11 mouse cellular contexts compared by ENCODE assay signal in the genomic region with DNA sequence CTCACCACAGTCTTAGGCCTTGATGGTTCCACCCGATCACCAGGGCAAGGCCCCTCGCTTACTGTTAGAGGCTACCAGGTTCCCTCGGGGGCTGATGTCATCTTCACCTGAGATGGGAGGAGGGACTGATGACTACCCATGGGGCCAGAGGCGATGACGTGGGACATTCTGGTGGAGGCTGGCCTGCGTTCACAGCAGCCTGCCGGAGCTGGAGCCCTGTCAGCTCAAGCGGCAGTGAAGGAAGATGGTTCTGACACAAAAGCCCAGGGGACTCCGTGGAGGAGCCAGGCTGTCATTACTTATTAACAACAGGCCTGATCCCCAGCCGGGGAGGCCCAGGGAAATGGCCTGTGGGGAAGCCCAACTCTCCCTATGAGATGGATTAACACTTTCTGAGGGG.
DNase-seq lines count a peak whose midpoint lies in the region; ATAC-seq and TF ChIP-seq lines count a peak whose summit lies in the region.
"Had no signal": no experiment of that assay in that cellular context is flagged by ENCODE, and none has a peak within 500 bp of the region (broad histone marks: within the 10 kb centered on the region; RNA-seq: fewer than 3 reads in every experiment).

No protein-coding gene starts in this region.

- H3K79me2 ChIP-seq in CH12.LX (replicated peaks; ENCODE audit: control insufficient read depth, extremely low read depth, insufficient read depth, poor library complexity, severe bottlenecking): no peaks in the 10 kb centered on the region

- H3K9me3 ChIP-seq in CH12.LX (replicated peaks; ENCODE audit: low read length): no peaks in the 10 kb centered on the region
- no peaks in the 10 kb centered on the region for H3K9me3 ChIP-seq in hindbrain, embryonic 13.5 days
- H3K9me3 ChIP-seq in liver, embryonic 15.5 days (replicated peaks): no peaks in the 10 kb centered on the region
- H3K9me3 ChIP-seq: liver, embryonic 13.5 days had no signal

- ATAC-seq in hindbrain, embryonic 13.5 days (ENCODE audit: low FRiP score): peak; percentile 57
- ATAC-seq in liver, embryonic 15.5 days (ENCODE audit: insufficient read depth): no peak

- no peak for TF ChIP-seq CTCF in CH12.LX (conservative IDR thresholded peaks at IDR 0.05 in 1 of 2, IDR thresholded peaks at IDR 0.05 in 1 of 2; ENCODE audit: low read depth in 2 of 2, low read length in 2 of 2)
- TF ChIP-seq CTCF in layer of hippocampus, adult 2 months (conservative IDR thresholded peaks at IDR 0.05): no peak

- no peaks in the 10 kb centered on the region for H3K27me3 ChIP-seq in CH12.LX (replicated peaks)
- H3K27me3 ChIP-seq in hindbrain, embryonic 13.5 days: no peaks in the 10 kb centered on the region
- no peaks in the 10 kb centered on the region for H3K27me3 ChIP-seq in liver, embryonic 15.5 days
- H3K27me3 ChIP-seq: liver, embryonic 13.5 days had no signal

- peak overlapping the region; percentile 50; the same call in 1 of the 2 replicates for H3K4me2 ChIP-seq in CH12.LX (ENCODE audit: insufficient read depth, low read depth, poor library complexity, severe bottlenecking)
- H3K4me2 ChIP-seq in hindbrain, embryonic 13.5 days: no peak overlapping the region
- no peak overlapping the region for H3K4me2 ChIP-seq in liver, embryonic 15.5 days
- H3K4me2 ChIP-seq: liver, embryonic 13.5 days had no signal

- dilution Hi-C loops in CH12.LX (cut with MboI; ENCODE audit: extremely low pct_ligation_motif_present, extremely low pct_unique_long_range_greater_than_20kb, low sequenced_read_pairs): no loop called here

- peak; percentile 58 to 73 for DNase-seq in cerebellum, postnatal 10 days
- no peak for DNase-seq in cerebellum, adult 9-11 months
- DNase-seq in CH12.LX (ENCODE audit: extremely low read depth): peak; percentile 90
- DNase-seq in gastrocnemius, postnatal 25 days: no peak
- DNase-seq in cerebellum, adult 18-20 months: no peak
- DNase-seq in layer of hippocampus, adult 2 months (ENCODE audit: low spot score in 2 of 2): no peak
- DNase-seq: cerebellum, adult 2 months; liver, embryonic 13.5 days; right cerebral cortex, adult 18-20 months had no signal

- H3K36me3 ChIP-seq in CH12.LX (replicated peaks in 1 of 2; ENCODE audit: control insufficient read depth in 1 of 2, insufficient read depth in 1 of 2, low read length in 1 of 2): no peaks in the 10 kb centered on the region
- no peaks in the 10 kb centered on the region for H3K36me3 ChIP-seq in hindbrain, embryonic 13.5 days
- no peaks in the 10 kb centered on the region for H3K36me3 ChIP-seq in liver, embryonic 15.5 days (replicated peaks)
- H3K36me3 ChIP-seq: liver, embryonic 13.5 days had no signal

- H3K9ac ChIP-seq in CH12.LX (ENCODE audit: insufficient read depth, low read depth): peak overlapping the region; percentile 41
- no peak overlapping the region for H3K9ac ChIP-seq in hindbrain, embryonic 13.5 days
- H3K9ac ChIP-seq in liver, embryonic 15.5 days: no peak overlapping the region
- H3K9ac ChIP-seq: liver, embryonic 13.5 days had no signal

- no peak for TF ChIP-seq RAD21 in CH12.LX (IDR thresholded peaks at IDR 0.05; ENCODE audit: low read depth, low read length)

- H3K4me3 ChIP-seq in CH12.LX (replicated peaks in 1 of 3; ENCODE audit: low read depth in 2 of 3, low read length in 2 of 3, poor library complexity in 1 of 3): peak overlapping the region; percentile 13 to 48 (median 41)
- H3K4me3 ChIP-seq in hindbrain, embryonic 13.5 days: no peak overlapping the region
- no peak overlapping the region for H3K4me3 ChIP-seq in liver, embryonic 15.5 days (replicated peaks)
- no peak overlapping the region for H3K4me3 ChIP-seq in layer of hippocampus, adult 2 months
- H3K4me3 ChIP-seq: liver, embryonic 13.5 days had no signal

- peak; percentile 67 for TF ChIP-seq POLR2A in CH12.LX (IDR thresholded peaks at IDR 0.05; ENCODE audit: low read depth, low read length)

- peak; percentile 21; the same call in 1 of the 2 replicates for TF ChIP-seq EP300 in CH12.LX (IDR thresholded peaks at IDR 0.05; ENCODE audit: low read length)

- H3K27ac ChIP-seq in CH12.LX (ENCODE audit: insufficient read depth, low read depth): peak overlapping the region; percentile 21; the same call in 1 of the 2 replicates
- H3K27ac ChIP-seq in hindbrain, embryonic 13.5 days: peak overlapping the region; percentile 71
- 0 out of 2 replicates have a peak overlapping the region, but pooled peaks have one; percentile 41 for H3K27ac ChIP-seq in liver, embryonic 15.5 days (replicated peaks)
- H3K27ac ChIP-seq in layer of hippocampus, adult 2 months: no peak overlapping the region

- in situ Hi-C loops in CH12.LX (cut with MboI; ENCODE audit: low pct_ligation_motif_present, low pct_unique_long_range_greater_than_20kb, low sequenced_read_pairs): no loop called here

- peaks cover 8 to 24% of the 10 kb centered on the region in 2 experiments; a peak in 3 of 4 replicates for H3K4me1 ChIP-seq in CH12.LX (ENCODE audit: control insufficient read depth in 1 of 2, insufficient read depth in 2 of 2)
- H3K4me1 ChIP-seq in hindbrain, embryonic 13.5 days (replicated peaks): peaks cover 22% of the 10 kb centered on the region
- H3K4me1 ChIP-seq in liver, embryonic 15.5 days (replicated peaks): no peaks in the 10 kb centered on the region

- WGBS in hindbrain, embryonic 13.5 days: 33% methylated on average over 10 of the region's 10 CpGs
- WGBS in liver, embryonic 15.5 days (ENCODE audit: insufficient replicate concordance): 48% methylated on average over 10 of the region's 10 CpGs

TF ChIP-seq in CH12.LX, 34 proteins besides CTCF, POLR2A, EP300 and RAD21:
- peak; percentile 46; the same call in 1 of the 2 replicates for TF ChIP-seq MAZ (IDR thresholded peaks at IDR 0.05; ENCODE audit: low read depth, low read length)
- TF ChIP-seq USF2 (conservative IDR thresholded peaks at IDR 0.05; ENCODE audit: low read depth, low read length): no peak
- peak; percentile 38; the same call in 1 of the 2 replicates for TF ChIP-seq IRF4 (IDR thresholded peaks at IDR 0.05; ENCODE audit: low read depth, low read length)
- no peak for TF ChIP-seq NRF1 (IDR thresholded peaks at IDR 0.05; ENCODE audit: low read depth, low read length)
- TF ChIP-seq POLR2AphosphoS2 (IDR thresholded peaks at IDR 0.05; ENCODE audit: low read depth, low read length): no peak; the same call in 1 of the 2 replicates
- TF ChIP-seq JUND (conservative IDR thresholded peaks at IDR 0.05; ENCODE audit: low read depth, low read length): peak; percentile 35; the same call in 1 of the 2 replicates
- peak; percentile 29; the same call in 1 of the 2 replicates for TF ChIP-seq MEF2A (IDR thresholded peaks at IDR 0.05; ENCODE audit: borderline replicate concordance, low read depth, low read length)
- TF ChIP-seq BHLHE40 (IDR thresholded peaks at IDR 0.05; ENCODE audit: low read depth, low read length): 0 out of 2 replicates have a peak, but pooled peaks have one; percentile 41
- TF ChIP-seq ZMIZ1 (IDR thresholded peaks at IDR 0.05; ENCODE audit: low read depth, low read length): peak; percentile 78
- TF ChIP-seq JUN (IDR thresholded peaks at IDR 0.05; ENCODE audit: insufficient read depth, low read depth, low read length): peak; percentile 53
- TF ChIP-seq GABPA (IDR thresholded peaks at IDR 0.05; ENCODE audit: insufficient replicate concordance, low read depth, low read length): no peak
- TF ChIP-seq ZC3H11A (IDR thresholded peaks at IDR 0.05; ENCODE audit: low read depth, low read length): no peak
- TF ChIP-seq MAFK (IDR thresholded peaks at IDR 0.05; ENCODE audit: insufficient replicate concordance, low read length): no peak
- 0 out of 2 replicates have a peak, but pooled peaks have one; percentile 35 for TF ChIP-seq KAT2A (IDR thresholded peaks at IDR 0.05; ENCODE audit: insufficient replicate concordance, low read length)
- no peak for TF ChIP-seq MYC (IDR thresholded peaks at IDR 0.05; ENCODE audit: low read depth, low read length)
- 0 out of 2 replicates have a peak, but pooled peaks have one; percentile 48 for TF ChIP-seq SIN3A (IDR thresholded peaks at IDR 0.05; ENCODE audit: low read length)
- TF ChIP-seq ELF1 (IDR thresholded peaks at IDR 0.05; ENCODE audit: low read depth, low read length): no peak
- peak; percentile 59; the same call in 1 of the 2 replicates for TF ChIP-seq TCF12 (IDR thresholded peaks at IDR 0.05; ENCODE audit: low read depth, low read length)
- TF ChIP-seq RCOR1 (conservative IDR thresholded peaks at IDR 0.05; ENCODE audit: low read depth, low read length): no peak
- 0 out of 2 replicates have a peak, but pooled peaks have one; percentile 30 for TF ChIP-seq MXI1 (IDR thresholded peaks at IDR 0.05; ENCODE audit: low read depth, low read length)
- no peak for TF ChIP-seq ZKSCAN1 (IDR thresholded peaks at IDR 0.05; ENCODE audit: borderline replicate concordance, low read depth, low read length)
- no peak for TF ChIP-seq E2F4 (IDR thresholded peaks at IDR 0.05; ENCODE audit: insufficient replicate concordance, low read depth, low read length)
- 0 out of 2 replicates have a peak, but pooled peaks have one; percentile 25 for TF ChIP-seq TBP (conservative IDR thresholded peaks at IDR 0.05; ENCODE audit: low read depth, low read length)
- no peak for TF ChIP-seq UBTF (IDR thresholded peaks at IDR 0.05; ENCODE audit: low read depth, low read length)
- no peak for TF ChIP-seq CHD2 (IDR thresholded peaks at IDR 0.05; ENCODE audit: low read length)
- peak; percentile 45; the same call in 1 of the 2 replicates for TF ChIP-seq HCFC1 (IDR thresholded peaks at IDR 0.05; ENCODE audit: low read depth, low read length)
- 0 out of 2 replicates have a peak, but pooled peaks have one; percentile 43 for TF ChIP-seq NELFE (IDR thresholded peaks at IDR 0.05; ENCODE audit: low read depth, low read length)
- TF ChIP-seq CHD1 (IDR thresholded peaks at IDR 0.05; ENCODE audit: low read depth, low read length): no peak
- TF ChIP-seq ETS1 (conservative IDR thresholded peaks at IDR 0.05; ENCODE audit: low read depth, low read length): peak; percentile 85

Comparison
In these comparisons a context has a peak if more than half of its experiments do, and no peak if none do; other contexts are left out.
1. DNase-seq: peak in cerebellum, postnatal 10 days (2 of 2) and CH12.LX (single experiment); none in cerebellum, adult 9-11 months (single experiment), gastrocnemius, postnatal 25 days (single experiment), cerebellum, adult 18-20 months (0 of 2) and layer of hippocampus, adult 2 months (0 of 2).
2. H3K4me3 ChIP-seq: peak in CH12.LX (3 of 3); none in hindbrain, embryonic 13.5 days (single experiment), liver, embryonic 15.5 days (single experiment) and layer of hippocampus, adult 2 months (single experiment).